Mouse (Mus musculus): ENCODE data around the gene Gabbr2. TPM values are rescaled to one million over a fixed set of nuclear protein-coding genes. Genes with fewer than 3 reads are reported as not detected.

The Gabbr2 gene
- polyA plus RNA-seq, 1 experiment from 2014 or later, result 0.16 TPM

DNA sequence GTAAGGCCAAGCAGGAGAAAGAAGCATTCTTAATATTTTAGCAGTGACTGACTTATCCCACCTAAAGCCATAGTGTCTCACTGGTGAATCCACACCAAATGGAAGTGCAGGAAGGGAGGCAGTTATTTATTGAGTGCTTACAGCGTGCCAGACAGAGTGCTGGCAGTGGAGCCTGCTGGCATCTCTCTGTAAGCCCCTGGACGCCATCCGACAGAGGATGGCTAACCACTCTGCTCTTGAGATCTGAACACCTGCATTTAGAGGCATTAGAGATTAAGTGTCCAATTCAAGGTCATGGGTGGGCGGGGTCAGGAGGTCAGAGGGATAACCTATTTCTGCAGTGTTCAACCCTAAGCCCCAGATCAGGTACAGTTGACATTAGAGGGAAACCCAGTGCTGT, 2.8 kb downstream of the Gabbr2 start:
- DNase-seq (ENCODE audit: low spot score), result no peak

DNA sequence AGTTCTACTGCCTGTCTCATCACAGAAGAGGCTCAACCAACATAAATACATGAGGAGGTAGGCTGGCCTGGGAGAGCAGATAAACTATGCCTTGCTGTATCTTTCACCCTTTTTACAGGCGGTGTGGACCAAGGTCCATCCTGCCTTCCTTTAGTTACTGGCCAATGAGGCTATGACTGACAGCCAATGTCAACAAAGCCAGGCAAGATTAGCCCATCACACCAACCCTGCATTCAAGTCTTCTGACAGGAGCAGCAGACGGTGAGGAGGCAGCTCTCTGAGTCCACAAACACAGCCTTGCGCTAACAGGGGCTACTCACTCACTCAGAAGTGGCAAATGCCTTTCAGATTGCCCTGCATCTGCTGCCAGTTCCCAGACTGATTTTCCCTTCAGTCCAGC, 3.4 kb downstream of the Gabbr2 start:
- DNase-seq (ENCODE audit: low spot score), result no peak

DNA sequence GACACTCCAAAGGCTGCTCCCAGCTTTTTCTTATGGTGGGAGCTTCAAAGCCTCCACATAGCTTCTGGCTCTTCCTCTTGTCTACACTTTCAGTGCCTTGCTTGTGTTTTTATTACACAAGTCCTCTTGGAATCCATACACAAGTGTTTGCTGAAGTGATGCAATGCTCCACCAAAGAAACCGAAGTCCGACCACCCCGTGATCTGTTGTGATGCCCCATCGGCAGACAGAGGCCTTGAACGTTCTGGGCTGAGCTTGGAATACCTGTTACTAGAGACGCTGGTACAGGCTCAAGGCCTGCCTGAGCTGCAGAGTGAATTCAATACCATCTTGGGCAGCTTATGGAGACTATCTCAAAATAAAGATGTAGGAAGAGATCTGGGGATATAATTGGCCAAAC, 3.9 kb downstream of the Gabbr2 start:
- no peak for DNase-seq (ENCODE audit: low spot score)

DNA sequence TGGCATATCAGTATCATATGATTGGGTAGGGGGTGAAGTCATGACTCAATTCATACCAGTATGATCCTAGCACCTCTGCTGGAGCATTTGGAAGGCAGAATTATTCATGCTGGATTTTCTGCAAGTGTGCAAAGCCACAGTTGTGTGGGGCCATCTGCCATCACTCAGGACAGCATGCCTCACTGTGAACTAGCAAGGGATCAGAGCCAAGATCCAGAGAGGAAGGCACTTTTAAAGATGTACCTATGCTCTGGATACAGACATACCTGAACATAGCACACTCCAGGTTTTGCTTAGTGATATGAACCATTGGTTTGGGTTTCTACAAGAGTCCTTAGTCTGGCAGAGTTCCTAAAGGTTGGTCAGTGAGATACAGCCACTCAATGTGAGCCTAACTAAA, 5.6 kb downstream of the Gabbr2 start:
- DNase-seq (ENCODE audit: low spot score), result no peak

DNA sequence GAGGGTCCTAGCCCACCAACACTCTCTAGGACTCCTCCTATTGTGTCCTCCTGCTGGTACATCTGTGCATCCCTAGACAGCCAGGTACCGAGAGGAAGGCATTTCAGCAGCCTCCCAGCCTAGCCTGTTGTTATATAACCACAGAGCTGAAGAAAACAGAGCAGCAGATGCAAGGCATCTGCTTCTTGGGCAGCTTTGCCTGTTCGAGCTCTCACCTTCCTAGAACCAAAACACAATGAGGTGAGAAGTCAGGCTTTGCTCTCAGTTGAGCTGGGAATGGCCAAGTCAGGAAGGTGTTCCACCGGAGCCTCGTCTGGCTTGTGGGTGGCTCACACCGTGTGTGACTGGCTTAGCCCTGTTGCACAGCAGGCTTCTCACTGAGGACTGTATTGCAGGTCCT, 8.8 kb downstream of the Gabbr2 start:
- no peak for DNase-seq (ENCODE audit: low spot score)

DNA sequence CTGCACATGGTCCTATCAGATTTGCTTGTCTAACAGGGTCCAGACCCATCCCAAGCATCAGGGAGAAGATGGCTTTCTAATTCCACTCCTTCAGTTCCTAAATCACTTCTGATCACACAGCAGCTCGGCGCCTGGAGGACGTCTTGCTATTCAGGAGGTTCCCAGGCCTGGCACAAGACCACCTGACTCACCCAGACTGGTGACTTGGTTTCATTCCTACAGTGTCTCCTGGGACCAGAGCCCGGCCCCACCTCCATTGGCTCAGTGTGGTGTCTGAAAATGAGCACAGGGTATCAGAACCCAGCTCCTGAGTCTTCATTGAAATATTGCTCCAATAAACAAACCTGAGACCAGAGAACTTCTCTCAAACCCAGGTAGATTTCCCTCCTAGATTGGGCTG, 9.6 kb downstream of the Gabbr2 start:
- no peak for DNase-seq (ENCODE audit: low spot score)

DNA sequence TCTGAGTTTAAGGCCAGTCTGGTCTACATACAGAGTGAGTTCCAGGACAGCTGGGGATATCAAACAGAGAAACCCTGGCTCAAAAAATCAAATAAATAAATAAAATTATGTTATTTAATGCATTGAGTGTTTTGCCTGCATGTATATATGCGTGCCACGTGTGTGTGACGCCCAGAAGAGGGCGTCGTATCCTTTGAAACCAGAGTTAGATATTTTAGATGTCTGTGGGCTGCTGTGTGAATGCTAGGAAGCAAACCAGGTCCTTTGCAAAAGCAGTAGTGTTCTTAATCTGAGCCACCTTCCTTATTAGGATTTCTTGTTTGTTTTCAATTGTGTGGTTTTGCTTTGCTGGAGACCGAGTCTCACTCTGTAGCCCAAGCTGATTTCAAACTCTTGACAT, 13.3 kb downstream of the Gabbr2 start:
- peak; percentile 60 for DNase-seq (ENCODE audit: low spot score)

DNA sequence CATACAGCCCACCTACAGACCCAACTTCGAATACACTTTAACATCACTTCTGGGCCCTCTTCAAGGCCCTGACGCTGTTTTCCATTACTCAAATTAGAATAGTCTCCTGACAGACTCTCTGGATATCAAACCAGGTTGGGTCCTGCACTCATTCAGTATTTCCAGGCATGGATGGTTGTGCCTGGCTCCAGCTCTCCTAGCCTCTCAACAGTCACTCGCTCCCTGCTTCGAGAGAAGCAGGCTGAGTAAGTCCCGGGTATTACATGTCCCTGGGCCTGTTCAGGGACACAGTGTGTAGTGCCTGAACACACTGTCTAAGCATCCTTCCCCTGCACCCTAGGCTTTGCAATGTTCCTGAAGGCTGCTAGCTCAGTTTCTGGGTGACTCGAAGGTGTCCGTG, 14.5 kb downstream of the Gabbr2 start:
- no peak for DNase-seq (ENCODE audit: low spot score)

DNA sequence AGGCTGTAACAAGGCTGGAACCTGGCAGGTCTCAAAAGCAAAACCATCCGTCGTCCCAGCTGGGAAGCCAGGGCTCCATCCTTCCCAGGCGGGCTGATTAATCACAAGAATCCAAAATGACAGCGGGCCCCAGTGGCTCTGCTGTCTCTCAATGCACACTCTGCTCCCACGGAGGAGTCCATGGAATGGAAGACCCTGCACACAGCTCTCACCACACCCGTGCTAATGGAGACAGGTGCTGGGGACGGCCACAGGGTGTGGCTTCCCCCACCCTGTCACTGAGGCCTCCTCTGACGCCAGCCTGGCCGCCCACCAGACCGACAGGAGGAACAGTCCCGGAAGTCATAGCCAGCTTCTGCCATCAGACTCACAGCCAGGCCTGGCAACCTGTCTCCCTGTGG, 15.0 kb downstream of the Gabbr2 start:
- no peak for DNase-seq (ENCODE audit: low spot score)

DNA sequence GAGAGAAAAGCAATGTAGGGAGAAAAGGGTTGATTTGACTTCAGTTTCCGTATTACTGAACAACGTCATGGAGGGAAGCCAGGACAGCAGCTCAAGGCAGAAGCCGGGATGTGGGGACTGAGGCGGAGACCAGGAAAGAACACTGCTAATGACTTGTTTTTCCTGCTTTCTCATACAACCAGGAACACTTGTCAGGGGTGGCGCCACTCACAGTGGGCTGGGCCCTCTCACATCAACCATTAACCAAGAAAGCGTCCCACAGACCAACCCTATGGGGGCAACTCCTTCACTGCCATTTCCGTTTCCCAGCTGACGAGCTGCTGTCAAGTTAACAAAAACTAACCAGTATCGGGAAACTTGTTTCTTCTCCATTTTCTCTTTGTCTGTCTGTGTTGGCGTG, 18.4 kb downstream of the Gabbr2 start:
- DNase-seq (ENCODE audit: low spot score), result no peak

DNA sequence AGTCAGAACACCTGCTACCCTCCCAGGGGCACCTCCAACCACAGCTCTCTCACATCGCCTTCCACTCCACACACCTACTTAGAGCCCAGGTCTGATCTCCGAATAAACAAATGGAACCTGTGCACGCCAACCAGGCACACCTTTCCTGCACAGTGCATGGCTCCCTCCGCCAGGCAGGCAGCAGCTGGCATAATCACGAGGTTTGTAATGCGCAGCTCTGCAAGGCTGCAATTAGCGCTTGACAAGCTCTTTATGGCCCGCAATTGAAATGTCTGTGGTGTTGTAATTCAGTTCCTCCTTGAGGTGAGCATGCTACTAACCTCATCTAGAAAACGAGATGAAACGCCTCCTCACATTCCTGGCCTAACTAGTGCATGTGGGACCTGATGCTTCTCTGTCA, 23.7 kb downstream of the Gabbr2 start:
- DNase-seq (ENCODE audit: low spot score), result no peak

DNA sequence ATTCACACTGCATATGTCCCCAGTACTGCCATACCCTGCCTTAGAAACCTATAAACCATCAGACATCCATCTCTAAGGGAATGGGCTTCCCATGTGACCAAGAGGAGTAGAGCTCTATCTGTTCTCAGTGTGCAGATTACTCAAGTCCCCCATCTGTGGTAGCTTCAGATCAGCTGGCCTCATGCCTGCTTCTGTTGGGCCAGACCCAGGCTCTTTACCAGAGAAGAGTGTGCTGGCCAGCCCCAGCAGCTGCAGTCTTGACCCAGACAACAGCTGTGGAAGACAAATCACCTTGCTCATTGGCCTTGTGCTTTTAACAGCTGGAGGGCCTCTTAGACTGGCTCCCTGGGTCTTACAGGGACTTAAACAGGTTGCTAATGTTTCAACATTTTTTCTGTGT, 25.1 kb downstream of the Gabbr2 start:
- no peak for DNase-seq (ENCODE audit: low spot score)

DNA sequence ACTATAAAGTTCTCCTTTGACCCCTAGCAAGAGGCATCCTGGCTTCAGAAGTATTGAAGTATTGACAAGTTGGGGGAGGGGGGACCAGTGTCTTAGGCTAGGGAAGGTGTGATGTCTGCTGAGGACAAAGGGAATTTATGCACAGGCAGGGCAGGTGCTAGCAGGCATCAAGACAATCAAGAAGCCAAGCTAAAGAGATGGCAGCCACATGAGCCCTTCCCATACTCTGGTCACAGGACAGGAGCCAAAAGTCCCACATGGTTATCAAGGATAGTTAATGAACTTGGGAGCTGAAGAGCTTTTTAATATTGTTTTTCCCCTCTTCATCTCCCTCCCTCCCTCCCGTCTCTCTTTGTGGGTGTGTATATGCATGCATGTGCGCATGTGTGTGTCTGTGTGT, 30.3 kb downstream of the Gabbr2 start:
- DNase-seq (ENCODE audit: low spot score), result no peak

DNA sequence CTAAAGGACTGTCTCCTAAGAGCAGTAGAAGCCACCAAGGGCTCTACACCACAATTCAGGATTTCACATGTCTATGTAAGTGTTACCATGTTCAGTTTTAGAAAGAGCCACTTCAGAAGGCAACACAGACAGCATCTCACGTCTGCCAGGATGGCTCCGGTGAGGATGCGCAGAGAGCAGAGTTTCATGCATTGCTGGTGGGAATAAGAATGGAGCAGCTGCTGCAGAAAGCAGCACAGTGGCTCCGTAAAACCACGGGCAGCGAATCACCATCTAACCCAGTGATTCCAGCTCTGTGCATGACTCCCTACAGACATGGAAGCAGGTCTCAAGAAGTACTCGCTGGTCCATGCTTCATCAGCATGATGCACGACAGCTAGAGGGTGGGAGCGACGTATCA, 31.5 kb downstream of the Gabbr2 start:
- DNase-seq (ENCODE audit: low spot score), result no peak

DNA sequence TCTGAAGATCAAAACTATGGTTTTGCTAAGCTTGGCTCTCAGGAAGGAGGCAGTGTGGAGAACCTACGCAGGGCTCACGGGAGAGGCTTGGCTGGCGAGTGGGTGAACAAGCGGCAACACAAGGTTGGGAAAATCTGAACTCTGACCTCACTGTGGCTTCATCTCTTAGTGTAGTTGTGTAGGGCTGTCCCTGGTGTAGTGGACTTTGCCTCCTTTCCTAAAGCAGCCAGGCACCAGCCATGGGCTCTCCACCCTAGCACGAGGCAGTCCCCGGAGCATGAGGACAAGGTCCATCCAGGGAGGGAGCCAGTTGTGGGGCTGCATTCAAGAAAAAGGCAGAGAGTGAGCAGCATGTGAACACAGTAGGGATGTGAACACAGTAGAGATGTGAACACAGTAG, 31.9 kb downstream of the Gabbr2 start:
- no peak for DNase-seq (ENCODE audit: low spot score)

DNA sequence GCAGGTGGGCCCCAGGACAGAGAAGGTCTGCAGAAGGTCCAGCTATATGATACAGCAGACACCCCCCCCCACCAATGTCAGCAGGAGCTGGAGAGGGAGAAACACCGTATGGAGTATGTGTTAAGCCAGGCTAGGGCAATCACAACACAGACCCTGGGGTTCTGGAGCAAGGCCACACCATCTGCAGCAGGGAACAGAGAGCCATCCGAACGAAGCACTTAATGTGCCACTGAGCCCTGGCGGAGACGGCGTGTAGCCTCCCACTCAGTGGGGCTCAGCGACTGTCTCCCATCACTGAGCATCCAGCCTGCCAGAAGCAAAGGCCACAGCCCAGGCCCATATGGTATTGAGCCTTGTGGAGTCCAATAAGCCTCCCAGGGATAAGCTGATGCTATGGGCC, 33.7 kb downstream of the Gabbr2 start:
- DNase-seq (ENCODE audit: low spot score), result no peak

DNA sequence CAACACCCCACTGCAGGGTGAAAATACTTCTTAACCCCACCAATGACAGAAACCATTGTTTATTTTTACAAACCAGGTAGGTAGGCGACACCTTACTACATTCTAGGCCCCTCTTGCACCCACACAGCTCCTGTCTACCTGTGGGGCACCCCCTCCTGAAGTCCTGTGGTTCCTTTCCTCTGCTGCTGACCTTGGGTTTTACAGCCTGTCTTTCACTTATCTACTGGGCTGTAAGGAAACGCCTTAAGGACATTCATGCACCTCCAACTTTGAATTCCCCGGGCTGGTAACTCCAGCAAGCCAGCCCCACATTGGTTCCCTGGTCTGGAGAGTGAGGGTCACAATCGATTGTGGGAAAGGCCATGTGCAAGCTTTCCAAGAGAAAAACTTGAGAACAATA, 34.7 kb downstream of the Gabbr2 start:
- DNase-seq (ENCODE audit: low spot score), result no peak

DNA sequence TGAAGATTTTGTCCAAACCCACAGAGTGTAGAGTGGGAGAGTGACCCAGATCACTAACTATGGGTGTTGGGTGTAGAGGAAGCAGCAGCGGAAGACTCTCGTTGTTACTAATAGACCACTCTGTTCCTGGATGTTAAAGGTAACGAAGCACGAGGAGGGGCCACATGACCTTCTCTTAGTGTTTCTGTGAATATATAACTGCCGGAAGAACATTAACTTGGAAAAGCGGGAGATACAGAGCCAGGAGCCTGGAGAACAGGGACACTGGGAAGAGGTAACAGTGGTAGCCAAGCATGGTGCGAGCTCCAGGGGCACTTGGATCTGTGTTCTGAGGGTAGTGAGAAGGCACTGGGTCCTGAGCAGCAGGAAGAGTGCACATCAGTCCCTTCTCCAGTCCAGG, 38.7 kb downstream of the Gabbr2 start:
- no peak for DNase-seq (ENCODE audit: low spot score)

DNA sequence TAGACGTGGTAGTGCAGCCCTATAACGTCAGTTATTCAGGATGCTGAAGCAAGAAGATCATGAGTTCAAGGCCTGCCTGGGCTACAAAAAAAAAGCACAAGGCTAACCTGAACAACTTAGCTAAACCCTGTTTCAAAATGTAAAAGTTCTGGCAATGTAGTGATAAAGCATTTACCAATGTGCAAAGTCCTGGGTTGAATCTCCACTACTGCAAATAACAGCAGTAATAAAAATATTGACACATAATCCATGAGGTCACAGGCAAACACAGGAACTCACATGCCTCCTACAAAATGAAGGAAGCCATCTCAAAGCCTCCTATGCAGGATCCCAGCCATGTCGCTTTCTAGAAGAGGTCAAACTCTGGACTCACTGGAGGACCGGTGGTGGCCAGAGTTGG, 39.1 kb downstream of the Gabbr2 start:
- DNase-seq (ENCODE audit: low spot score), result no peak

DNA sequence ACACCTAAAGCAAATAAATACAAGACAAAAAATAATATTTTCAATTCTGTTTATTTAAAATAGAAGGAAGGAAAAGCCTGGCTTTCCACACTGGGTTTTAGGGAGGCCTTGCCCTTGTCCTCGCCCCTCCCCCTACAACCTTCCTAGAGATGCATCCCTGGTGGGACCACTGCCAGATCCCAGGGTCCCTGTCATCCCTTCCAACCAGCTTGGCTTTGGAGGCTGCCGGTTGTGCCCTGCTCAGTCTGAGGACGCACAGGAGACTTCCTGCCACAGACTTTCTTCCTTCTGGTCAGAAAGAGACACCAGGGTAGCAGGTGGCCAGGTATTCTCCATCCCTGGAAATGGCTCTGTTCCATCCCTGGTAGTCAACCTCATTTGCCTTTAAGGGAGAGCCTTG, 57.4 kb downstream of the Gabbr2 start:
- DNase-seq (ENCODE audit: low spot score), result no peak

DNA sequence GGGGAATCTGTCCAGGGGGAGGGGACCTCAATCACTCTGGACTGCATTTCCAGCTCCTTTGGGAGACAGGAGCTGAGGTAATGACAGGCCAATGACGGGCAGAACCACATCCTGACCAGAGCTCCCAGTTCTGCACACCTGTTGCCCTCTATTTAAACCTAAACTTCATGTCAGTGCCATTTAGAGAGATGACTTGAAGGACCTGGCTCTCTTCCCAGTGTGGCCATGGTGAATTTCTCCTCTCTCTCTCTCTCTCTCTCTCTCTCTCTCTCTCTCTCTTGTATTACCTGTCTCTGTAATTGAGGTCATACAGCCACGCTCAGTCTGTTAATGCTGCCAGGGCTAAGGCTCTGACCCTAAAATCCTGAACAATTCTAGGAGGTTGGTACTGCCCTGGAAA, 58.1 kb downstream of the Gabbr2 start:
- no peak for DNase-seq (ENCODE audit: low spot score)

DNA sequence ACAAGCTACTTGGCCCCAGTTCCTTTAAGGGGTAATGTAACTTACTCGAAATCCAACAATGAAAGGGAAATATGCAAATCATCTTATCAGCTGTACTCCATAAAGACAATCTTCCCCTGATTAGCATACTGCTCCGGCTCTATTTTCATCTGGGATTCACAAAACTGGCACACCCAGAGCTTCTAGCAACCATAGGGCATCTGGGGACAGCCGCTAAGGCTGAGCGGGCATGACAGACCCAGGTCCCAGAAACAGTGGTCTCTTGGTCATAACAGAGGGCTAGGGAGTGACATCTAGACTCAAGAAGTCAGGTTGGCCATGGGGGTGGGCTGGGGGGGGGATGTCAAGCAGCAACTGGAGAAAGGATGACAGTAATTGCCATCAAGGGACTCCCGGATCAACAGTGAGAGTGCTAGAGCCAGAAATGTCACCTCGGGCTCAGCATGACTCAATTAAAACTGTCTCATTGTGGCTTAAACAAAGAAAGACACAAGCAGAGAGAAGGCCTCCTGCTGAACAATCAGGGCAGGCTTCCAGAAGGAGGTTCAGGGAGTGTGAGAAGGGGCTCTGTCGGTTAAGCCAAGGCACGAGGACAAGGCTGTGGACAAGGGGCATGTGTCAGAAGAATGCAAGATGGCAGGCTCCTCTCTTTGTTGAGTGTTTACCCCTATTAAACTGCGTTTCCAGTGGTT, 59.8 kb downstream of the Gabbr2 start:
- DNase-seq (ENCODE audit: low spot score), result no peak

DNA sequence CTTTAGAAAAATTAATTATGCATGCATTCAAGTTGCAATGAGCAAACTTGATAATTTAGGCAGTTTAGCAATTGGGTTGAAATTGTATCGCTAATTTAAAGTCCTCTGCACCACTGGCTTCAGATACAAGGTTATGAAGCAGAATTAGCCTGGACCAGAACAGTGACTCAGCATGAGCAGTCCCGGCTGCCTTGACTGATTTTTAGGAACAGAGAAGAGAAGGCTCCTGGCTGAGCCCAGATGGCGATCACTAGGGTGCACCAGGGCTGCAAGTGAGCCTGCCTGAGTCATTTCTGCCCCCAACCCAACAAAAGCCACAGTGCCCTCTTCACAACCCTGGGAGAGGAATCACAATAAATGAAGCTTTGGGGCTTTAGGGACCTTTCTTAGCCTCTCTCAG, 63.6 kb downstream of the Gabbr2 start:
- no peak for DNase-seq (ENCODE audit: low spot score)

DNA sequence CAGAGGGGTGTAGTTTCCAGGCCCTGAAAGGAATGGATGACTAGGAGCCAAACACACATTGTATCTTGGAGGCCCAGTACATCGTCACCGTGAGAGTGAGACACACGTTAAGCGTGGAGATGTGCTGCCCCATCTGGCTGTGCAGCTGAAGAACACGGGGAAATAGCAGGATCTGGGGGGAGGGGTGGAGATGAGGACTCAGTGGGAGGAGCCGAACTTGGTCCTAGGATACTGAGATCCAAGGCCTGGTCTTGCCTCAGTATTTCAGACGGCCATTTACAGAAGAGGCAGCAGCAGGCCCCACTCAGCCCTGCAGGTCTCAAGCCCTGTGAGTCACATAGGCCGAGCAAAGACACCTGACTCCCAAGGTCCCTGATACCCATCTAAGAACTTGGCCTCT, 72.5 kb downstream of the Gabbr2 start:
- DNase-seq (ENCODE audit: low spot score), result no peak
